Mouse (Mus musculus) CH12.LX (cell line): ENCODE data around the gene P2rx4.

Experiments used
- CTCF ChIP-seq, 2 experiments: IDR thresholded peaks in 1 of 2; conservative IDR thresholded peaks in 1 of 2; 2 replicates each; pipeline ENCODE4 v1.5.1; 2011 to 2012; ENCODE audit warnings: low read depth in 2 of 2, low read length in 2 of 2, improper control_type of control experiment in 1 of 2, inconsistent platforms in 1 of 2, mild to moderate bottlenecking in 1 of 2, moderate library complexity in 1 of 2
- EP300 ChIP-seq: IDR thresholded peaks from 2 replicates; pipeline ENCODE4 v1.6.1; 2011; ENCODE audit warnings: low read length, improper control_type of control experiment
- MAX ChIP-seq: IDR thresholded peaks from 2 replicates; pipeline ENCODE4 v1.6.1; 2011; ENCODE audit warnings: low read length, improper control_type of control experiment
- MEF2A ChIP-seq: IDR thresholded peaks from 2 replicates; pipeline ENCODE4 v1.6.1; 2014; ENCODE audit warnings: low read depth, mild to moderate bottlenecking, inconsistent platforms, low read length, improper control_type of control experiment, borderline replicate concordance
- MYC ChIP-seq: IDR thresholded peaks from 2 replicates; pipeline ENCODE4 v1.6.1; 2011; ENCODE audit warnings: low read depth, mild to moderate bottlenecking, improper control_type of control experiment, low read length
- POLR2A ChIP-seq: IDR thresholded peaks from 2 replicates; pipeline ENCODE4 v1.6.1; 2011; ENCODE audit warnings: low read depth, mild to moderate bottlenecking, improper control_type of control experiment, low read length

- no peak for TF ChIP-seq EP300
- no peak for TF ChIP-seq POLR2A
- TF ChIP-seq CTCF (conservative IDR thresholded peaks at IDR 0.05 in 1 of 2, IDR thresholded peaks at IDR 0.05 in 1 of 2; ENCODE audit: low read depth in 2 of 2, low read length in 2 of 2), result no peak
- no peak for TF ChIP-seq MEF2A
- no peak for TF ChIP-seq MAX
- TF ChIP-seq MYC, result no peak
Observed at GRCm38 (mm10) chr5:122702156-122702555, 5.2 kb upstream of the P2rx4 start.
